Mouse (Mus musculus) hindbrain, embryonic 13.5 days (tissue): ENCODE measurements around the gene Tstd1. TPM values are rescaled to one million over a fixed set of nuclear protein-coding genes. Genes with fewer than 3 reads are reported as not detected.

Source experiments
- ATAC-seq: fragments of 200-750 bp; cut with Nextera tagmentation; 2 replicates; pipeline ENCODE4 v1.8.0; 2017; ENCODE audit warnings: moderate TSS enrichment; ENCODE audit not compliant: low FRiP score
- H3K27ac ChIP-seq: fragments of 300-500 bp; sonication (generic); 2 replicates; pipeline ENCODE4 v1.5.1; 2015; ENCODE audit warnings: inconsistent platforms, mild to moderate bottlenecking, moderate library complexity
- H3K27me3 ChIP-seq: fragments of 300-500 bp; sonication (generic); 2 replicates; pipeline ENCODE4 v1.6.1; 2015; ENCODE audit warnings: mild to moderate bottlenecking, inconsistent platforms
- H3K36me3 ChIP-seq: fragments of 300-500 bp; sonication (generic); 2 replicates; pipeline ENCODE4 v1.6.1; 2015; ENCODE audit warnings: mild to moderate bottlenecking, inconsistent platforms
- H3K4me1 ChIP-seq: fragments of 300-500 bp; sonication (generic); replicated peaks from 2 replicates; pipeline ENCODE4 v1.6.1; 2015; ENCODE audit warnings: inconsistent platforms
- H3K4me2 ChIP-seq: fragments of 300-500 bp; sonication (generic); 2 replicates; pipeline ENCODE4 v1.6.1; 2015; ENCODE audit warnings: inconsistent platforms, mild to moderate bottlenecking, moderate library complexity
- H3K4me3 ChIP-seq: fragments of 300-500 bp; sonication (generic); 2 replicates; pipeline ENCODE4 v1.5.1; 2015; ENCODE audit warnings: mild to moderate bottlenecking, inconsistent platforms
- H3K9ac ChIP-seq: fragments of 300-500 bp; sonication (generic); 2 replicates; pipeline ENCODE4 v1.6.1; 2015; ENCODE audit warnings: mild to moderate bottlenecking, inconsistent platforms
- H3K9me3 ChIP-seq: fragments of 300-500 bp; sonication (generic); 2 replicates; pipeline ENCODE4 v1.6.1; 2016; ENCODE audit warnings: inconsistent platforms
- WGBS: fragments of 180-500 bp; shearing (Covaris S2); methylation state at CpG from one replicate; pipeline ENCODE4 v1.1.7; 2015; 5-methylcytosine and 5-hydroxymethylcytosine counted together
- polyA plus RNA-seq: library from polyadenylated mRNA; unstranded; fragments of >200 nt; fragmentation: Nextera tagmentation; extraction: Ambion mirVana; gene quantifications from 2 replicates; pipeline ENCODE4 v1.2.1, GENCODE M21; 2015

Tstd1 gene
- polyA plus RNA-seq, 1 experiment from 2014 or later = 11.7 TPM

- H3K4me2 ChIP-seq = no peak overlapping the region
- H3K9me3 ChIP-seq = no peaks in the 10 kb centered on the region
- no peaks in the 10 kb centered on the region for H3K27me3 ChIP-seq
- no peak for ATAC-seq
- 88% methylated on average over 8 of the region's 8 CpGs for WGBS
- no peak overlapping the region for H3K27ac ChIP-seq
- H3K4me1 ChIP-seq = peaks cover 9% of the 10 kb centered on the region
- peaks cover 38% of the 10 kb centered on the region for H3K36me3 ChIP-seq
- H3K9ac ChIP-seq = no peak overlapping the region
- H3K4me3 ChIP-seq = no peak overlapping the region
These were observed 3.9 kb downstream of the Tstd1 start for GRCm38 (mm10) chr1:171422504-171423095.

- Histone ChIP-seq H3K36me3 (peaks cover 17% of the 10 kb centered on the region), H3K9ac (no peak overlapping the region), H3K27me3 (no peaks in the 10 kb centered on the region), H3K9me3 (no peaks in the 10 kb centered on the region), H3K4me1 (no peaks in the 10 kb centered on the region), H3K27ac (no peak overlapping the region), H3K4me3 (no peak overlapping the region), H3K4me2 (no peak overlapping the region)
- WGBS = 84% methylated on average over 5 of the region's 5 CpGs
- ATAC-seq = no peak
These were observed 6.0 kb downstream of the Tstd1 start for GRCm38 (mm10) chr1:171424638-171425037.

GRCm38 (mm10) chr1:171425126-171425525, 6.5 kb downstream of the Tstd1 start:
- Histone ChIP-seq H3K4me2 (no peak overlapping the region), H3K27ac (no peak overlapping the region), H3K9me3 (no peaks in the 10 kb centered on the region), H3K36me3 (peaks cover 12% of the 10 kb centered on the region), H3K4me1 (no peaks in the 10 kb centered on the region), H3K4me3 (no peak overlapping the region), H3K27me3 (no peaks in the 10 kb centered on the region), H3K9ac (no peak overlapping the region)
- no peak for ATAC-seq
- 87% methylated on average over 4 of the region's 4 CpGs for WGBS

GRCm38 (mm10) chr1:171432158-171432557, 13.5 kb downstream of the Tstd1 start:
- H3K27me3 ChIP-seq = peaks cover 16% of the 10 kb centered on the region
- no peak overlapping the region for H3K4me2 ChIP-seq
- no peak overlapping the region for H3K9ac ChIP-seq
- H3K9me3 ChIP-seq = no peaks in the 10 kb centered on the region
- no peak overlapping the region for H3K27ac ChIP-seq
- H3K4me1 ChIP-seq = peaks cover 2% of the 10 kb centered on the region
- WGBS = 82% methylated on average over 5 of the region's 5 CpGs
- ATAC-seq = no peak
- H3K4me3 ChIP-seq = no peak overlapping the region
- no peaks in the 10 kb centered on the region for H3K36me3 ChIP-seq

- peaks cover 10% of the 10 kb centered on the region for H3K4me1 ChIP-seq
- ATAC-seq = no peak
- H3K27me3 ChIP-seq = peaks cover 46% of the 10 kb centered on the region
- 54% methylated on average over 7 of the region's 7 CpGs for WGBS
- H3K27ac ChIP-seq = no peak overlapping the region
- no peak overlapping the region for H3K4me2 ChIP-seq
- H3K36me3 ChIP-seq = no peaks in the 10 kb centered on the region
- no peaks in the 10 kb centered on the region for H3K9me3 ChIP-seq
- no peak overlapping the region for H3K4me3 ChIP-seq
- no peak overlapping the region for H3K9ac ChIP-seq
These were observed 16.7 kb downstream of the Tstd1 start for GRCm38 (mm10) chr1:171435288-171435814.

GRCm38 (mm10) chr1:171435974-171436373, 17.3 kb downstream of the Tstd1 start:
- Histone ChIP-seq H3K4me1 (peaks cover 10% of the 10 kb centered on the region), H3K27ac (no peak overlapping the region), H3K9ac (no peak overlapping the region), H3K9me3 (no peaks in the 10 kb centered on the region), H3K36me3 (no peaks in the 10 kb centered on the region), H3K27me3 (peaks cover 46% of the 10 kb centered on the region), H3K4me3 (no peak overlapping the region), H3K4me2 (no peak overlapping the region)
- no peak for ATAC-seq
- WGBS = 73% methylated on average over 1 of the region's 1 CpGs

- under 1% methylated on average over 46 of the region's 46 CpGs for WGBS
These were observed 18.8 kb downstream of the Tstd1 start, which contains the start of gene F11r for GRCm38 (mm10) chr1:171437264-171438013. Gene F11r, plus strand, starts transcription at chr1:171437535.

GRCm38 (mm10) chr1:171438014-171438670, 19.5 kb downstream of the Tstd1 start:
- Histone ChIP-seq H3K27me3 (peaks cover 46% of the 10 kb centered on the region), H3K9ac (peak overlapping the region; percentile 56)
- no peak for ATAC-seq

More at GRCm38 (mm10) chr1:171437264-171438013, 18.8 kb downstream of the Tstd1 start, which contains the start of gene F11r:
- Histone ChIP-seq H3K27ac (no peak within 1 kb of the TSS), H3K4me3 (peak within 1 kb of the TSS; percentile 39), H3K9me3 (no peaks in the 10 kb centered on the region), H3K4me2 (peak within 1 kb of the TSS; percentile 56), H3K36me3 (no peaks in the 10 kb centered on the region), H3K4me1 (peaks cover 10% of the 10 kb centered on the region), H3K9ac (peak within 1 kb of the TSS; percentile 56), H3K27me3 (peaks cover 46% of the 10 kb centered on the region)
- ATAC-seq = peak; percentile 65; the same call in 1 of the 2 replicates

GRCm38 (mm10) chr1:171439072-171439471, 20.4 kb downstream of the Tstd1 start:
- WGBS = 55% methylated on average over 8 of the region's 8 CpGs
- no peak overlapping the region for H3K27ac ChIP-seq
- H3K27me3 ChIP-seq = peaks cover 46% of the 10 kb centered on the region
- H3K9ac ChIP-seq = no peak overlapping the region
- no peak for ATAC-seq
- H3K9me3 ChIP-seq = no peaks in the 10 kb centered on the region
- H3K4me3 ChIP-seq = peak overlapping the region; percentile 8; the same call in 1 of the 2 replicates
- peaks cover 10% of the 10 kb centered on the region for H3K4me1 ChIP-seq
- H3K36me3 ChIP-seq = no peaks in the 10 kb centered on the region
- 0 out of 2 replicates have a peak overlapping the region, but pooled peaks have one; percentile 19 for H3K4me2 ChIP-seq

More at GRCm38 (mm10) chr1:171438014-171438670, 19.5 kb downstream of the Tstd1 start:
- no peaks in the 10 kb centered on the region for H3K9me3 ChIP-seq
- H3K4me3 ChIP-seq = peak overlapping the region; percentile 39
- WGBS = 8% methylated on average over 18 of the region's 18 CpGs
- H3K36me3 ChIP-seq = no peaks in the 10 kb centered on the region
- H3K4me2 ChIP-seq = peak overlapping the region; percentile 56
- H3K27ac ChIP-seq = no peak overlapping the region
- H3K4me1 ChIP-seq = peaks cover 10% of the 10 kb centered on the region

- Histone ChIP-seq H3K36me3 (no peaks in the 10 kb centered on the region), H3K9me3 (no peaks in the 10 kb centered on the region), H3K4me3 (no peak overlapping the region), H3K27me3 (peaks cover 46% of the 10 kb centered on the region), H3K9ac (no peak overlapping the region), H3K4me2 (0 out of 2 replicates have a peak overlapping the region, but pooled peaks have one; percentile 19), H3K27ac (peak overlapping the region; percentile 40; the same call in 1 of the 2 replicates), H3K4me1 (peaks cover 10% of the 10 kb centered on the region)
- ATAC-seq = peak; percentile 60; the same call in 1 of the 2 replicates
- WGBS = 54% methylated on average over 9 of the region's 9 CpGs
These were observed 21.5 kb downstream of the Tstd1 start for GRCm38 (mm10) chr1:171440025-171440725.

- 62% methylated on average over 7 of the region's 7 CpGs for WGBS
- H3K27ac ChIP-seq = no peak overlapping the region
These were observed 23.1 kb downstream of the Tstd1 start for GRCm38 (mm10) chr1:171441466-171442412.

More at GRCm38 (mm10) chr1:171441466-171442412, 23.1 kb downstream of the Tstd1 start:
- Histone ChIP-seq H3K4me2 (no peak overlapping the region), H3K9me3 (no peaks in the 10 kb centered on the region), H3K9ac (no peak overlapping the region), H3K4me1 (peaks cover 10% of the 10 kb centered on the region), H3K27me3 (peaks cover 34% of the 10 kb centered on the region), H3K36me3 (no peaks in the 10 kb centered on the region), H3K4me3 (no peak overlapping the region)
- ATAC-seq = no peak
